Mouse (Mus musculus) ES-Bruce4 (cell line): Measurements from ENCODE around the gene Dcaf7.

Source experiments
- CTCF ChIP-seq: IDR thresholded peaks from one replicate; pipeline ENCODE4 v1.8.1; 2011; ENCODE audit warnings: low read depth, low read length
- POLR2A ChIP-seq: IDR thresholded peaks from one replicate; pipeline ENCODE4 v1.8.1; 2011; ENCODE audit warnings: low read length; ENCODE audit not compliant: insufficient read depth

- TF ChIP-seq POLR2A (no peak), CTCF (no peak)
Measured at GRCm38 (mm10) chr11:106056819-106057491, 20.3 kb downstream of the Dcaf7 start.
